Mouse (Mus musculus) CH12.LX (cell line): ENCODE data around the gene St6galnac6. TPM values are rescaled to one million over a fixed set of nuclear protein-coding genes. Genes with fewer than 3 reads are reported as not detected.

Experiments
- DNase-seq: peaks from one replicate; pipeline ENCODE4 v3.0.0-alpha.2; 2013; ENCODE audit errors: extremely low read depth
- H3K27ac ChIP-seq: 2 replicates; pipeline ENCODE4 v1.5.1; 2012; ENCODE audit warnings: low read depth, mild to moderate bottlenecking, control low read depth, moderate library complexity; ENCODE audit not compliant: insufficient read depth
- H3K27me3 ChIP-seq: replicated peaks from 2 replicates; pipeline ENCODE3; 2012; ENCODE audit warnings: inconsistent platforms
- H3K36me3 ChIP-seq, 2 experiments: replicated peaks in 1 of 2; 2 replicates each; pipeline versions ENCODE3 to v1.6.1; 2012; ENCODE audit warnings: inconsistent platforms in 1 of 2, low read length in 1 of 2, mild to moderate bottlenecking in 1 of 2, mixed read lengths in 1 of 2, moderate library complexity in 1 of 2; ENCODE audit not compliant: control insufficient read depth in 1 of 2, insufficient read depth in 1 of 2
- H3K4me1 ChIP-seq, 2 experiments: 2 replicates each; pipeline ENCODE4 v1.6.1; 2012; ENCODE audit warnings: inconsistent platforms in 1 of 2, moderate library complexity in 1 of 2; ENCODE audit not compliant: insufficient read depth in 2 of 2, control insufficient read depth in 1 of 2
- H3K4me2 ChIP-seq: 2 replicates; pipeline ENCODE4 v1.6.1; 2012; ENCODE audit warnings: low read depth, mild to moderate bottlenecking, control low read depth; ENCODE audit not compliant: poor library complexity, insufficient read depth, severe bottlenecking
- H3K4me3 ChIP-seq, 3 experiments: fragments of 150-350 bp in 1 of 3; sonication (generic) in 1 of 3; replicated peaks in 1 of 3; 2 replicates each; pipeline versions ENCODE3 to v1.5.1; 2011 to 2012; ENCODE audit warnings: low read depth in 2 of 3, low read length in 2 of 3, mild to moderate bottlenecking in 2 of 3, moderate library complexity in 2 of 3, control low read depth in 1 of 3, improper control_type of control experiment in 1 of 3, inconsistent platforms in 1 of 3, mixed read lengths in 1 of 3; ENCODE audit not compliant: poor library complexity in 1 of 3
- H3K79me2 ChIP-seq: replicated peaks from 2 replicates; pipeline ENCODE4 v1.6.1; 2012; ENCODE audit warnings: mild to moderate bottlenecking, moderate library complexity; ENCODE audit not compliant: control insufficient read depth, poor library complexity, insufficient read depth, severe bottlenecking; ENCODE audit errors: extremely low read depth
- H3K9ac ChIP-seq: 2 replicates; pipeline ENCODE4 v1.6.1; 2012; ENCODE audit warnings: low read depth, mild to moderate bottlenecking, control low read depth, moderate library complexity; ENCODE audit not compliant: insufficient read depth
- H3K9me3 ChIP-seq: replicated peaks from 2 replicates; pipeline ENCODE3; 2012; ENCODE audit warnings: low read length, inconsistent platforms, mixed read lengths
- BHLHE40 ChIP-seq: IDR thresholded peaks from 2 replicates; pipeline ENCODE4 v1.6.1; 2011; ENCODE audit warnings: mild to moderate bottlenecking, low read depth, low read length, improper control_type of control experiment
- CHD2 ChIP-seq: IDR thresholded peaks from 2 replicates; pipeline ENCODE4 v1.6.1; 2011; ENCODE audit warnings: low read length, improper control_type of control experiment
- CTCF ChIP-seq, 2 experiments: IDR thresholded peaks in 1 of 2; conservative IDR thresholded peaks in 1 of 2; 2 replicates each; pipeline ENCODE4 v1.5.1; 2011 to 2012; ENCODE audit warnings: low read depth in 2 of 2, low read length in 2 of 2, improper control_type of control experiment in 1 of 2, inconsistent platforms in 1 of 2, mild to moderate bottlenecking in 1 of 2, moderate library complexity in 1 of 2
- E2F4 ChIP-seq: IDR thresholded peaks from 2 replicates; pipeline ENCODE4 v1.6.1; 2011; ENCODE audit warnings: low read depth, low read length, improper control_type of control experiment; ENCODE audit not compliant: insufficient replicate concordance
- ELF1 ChIP-seq: IDR thresholded peaks from 2 replicates; pipeline ENCODE4 v1.6.1; 2014; ENCODE audit warnings: low read depth, mild to moderate bottlenecking, inconsistent platforms, low read length, improper control_type of control experiment
- ETS1 ChIP-seq: conservative IDR thresholded peaks from 2 replicates; pipeline ENCODE4 v1.6.1; 2012; ENCODE audit warnings: low read depth, mild to moderate bottlenecking, inconsistent platforms, low read length, improper control_type of control experiment, moderate library complexity
- GABPA ChIP-seq: IDR thresholded peaks from 2 replicates; pipeline ENCODE4 v1.6.1; 2012; ENCODE audit warnings: low read depth, low read length, improper control_type of control experiment, inconsistent platforms; ENCODE audit not compliant: insufficient replicate concordance
- HCFC1 ChIP-seq: IDR thresholded peaks from 2 replicates; pipeline ENCODE4 v1.6.1; 2012; ENCODE audit warnings: low read depth, mild to moderate bottlenecking, inconsistent platforms, low read length, improper control_type of control experiment
- IRF4 ChIP-seq: IDR thresholded peaks from 2 replicates; pipeline ENCODE4 v1.6.1; 2014; ENCODE audit warnings: low read depth, mild to moderate bottlenecking, inconsistent platforms, low read length, improper control_type of control experiment
- KAT2A ChIP-seq: IDR thresholded peaks from 2 replicates; pipeline ENCODE4 v1.6.1; 2012; ENCODE audit warnings: low read length, improper control_type of control experiment, inconsistent platforms; ENCODE audit not compliant: insufficient replicate concordance
- MAFK ChIP-seq: IDR thresholded peaks from 2 replicates; pipeline ENCODE4 v1.6.1; 2011; ENCODE audit warnings: low read length, improper control_type of control experiment; ENCODE audit not compliant: insufficient replicate concordance
- MAX ChIP-seq: IDR thresholded peaks from 2 replicates; pipeline ENCODE4 v1.6.1; 2011; ENCODE audit warnings: low read length, improper control_type of control experiment
- MAZ ChIP-seq: IDR thresholded peaks from 2 replicates; pipeline ENCODE4 v1.6.1; 2012; ENCODE audit warnings: low read depth, mild to moderate bottlenecking, inconsistent platforms, low read length, improper control_type of control experiment, moderate library complexity
- MEF2A ChIP-seq: IDR thresholded peaks from 2 replicates; pipeline ENCODE4 v1.6.1; 2014; ENCODE audit warnings: low read depth, mild to moderate bottlenecking, inconsistent platforms, low read length, improper control_type of control experiment, borderline replicate concordance
- MXI1 ChIP-seq: IDR thresholded peaks from 2 replicates; pipeline ENCODE4 v1.6.1; 2011; ENCODE audit warnings: mild to moderate bottlenecking, low read depth, low read length, improper control_type of control experiment
- NELFE ChIP-seq: IDR thresholded peaks from 2 replicates; pipeline ENCODE4 v1.6.1; 2011; ENCODE audit warnings: low read depth, low read length, improper control_type of control experiment
- NRF1 ChIP-seq: IDR thresholded peaks from 2 replicates; pipeline ENCODE4 v1.6.1; 2014; ENCODE audit warnings: low read depth, mild to moderate bottlenecking, inconsistent platforms, low read length, improper control_type of control experiment, moderate library complexity
- PAX5 ChIP-seq: IDR thresholded peaks from 2 replicates; pipeline ENCODE4 v1.6.1; 2012; ENCODE audit warnings: low read length, inconsistent platforms, mixed read lengths
- POLR2A ChIP-seq: IDR thresholded peaks from 2 replicates; pipeline ENCODE4 v1.6.1; 2011; ENCODE audit warnings: low read depth, mild to moderate bottlenecking, improper control_type of control experiment, low read length
- POLR2AphosphoS2 ChIP-seq: IDR thresholded peaks from 2 replicates; pipeline ENCODE4 v1.6.1; 2011; ENCODE audit warnings: low read depth, low read length, improper control_type of control experiment
- RCOR1 ChIP-seq: conservative IDR thresholded peaks from 2 replicates; pipeline ENCODE4 v1.6.1; 2012; ENCODE audit warnings: low read depth, mild to moderate bottlenecking, inconsistent platforms, low read length, improper control_type of control experiment
- SIN3A ChIP-seq: IDR thresholded peaks from 2 replicates; pipeline ENCODE4 v1.6.1; 2012; ENCODE audit warnings: low read length, improper control_type of control experiment, inconsistent platforms
- TBP ChIP-seq: conservative IDR thresholded peaks from 2 replicates; pipeline ENCODE4 v1.6.1; 2011; ENCODE audit warnings: low read depth, low read length, improper control_type of control experiment
- TCF12 ChIP-seq: IDR thresholded peaks from 2 replicates; pipeline ENCODE4 v1.6.1; 2014; ENCODE audit warnings: low read depth, mild to moderate bottlenecking, inconsistent platforms, low read length, improper control_type of control experiment
- ZMIZ1 ChIP-seq: IDR thresholded peaks from 2 replicates; pipeline ENCODE4 v1.6.1; 2012; ENCODE audit warnings: low read depth, mild to moderate bottlenecking, inconsistent platforms, low read length, improper control_type of control experiment
- dilution Hi-C: fragments of 300-500 bp; cut with MboI; formaldehyde crosslinking; loops from 2 replicates; pipeline ENCODE4 v1.14.3; 2020; ENCODE audit warnings: low sequenced_read_pairs; ENCODE audit not compliant: extremely low pct_unique_long_range_greater_than_20kb, extremely low pct_ligation_motif_present
- in situ Hi-C: fragments of 300-500 bp; cut with MboI; formaldehyde crosslinking; loops from 3 replicates; pipeline ENCODE4 v1.14.3; 2019; ENCODE audit warnings: low sequenced_read_pairs, low pct_ligation_motif_present, low pct_unique_long_range_greater_than_20kb, mixed read lengths
- polyA plus RNA-seq: library from polyadenylated mRNA; unstranded; fragments of >175 nt; gene quantifications from 2 replicates; pipeline ENCODE4 v1.2.1, GENCODE M21; 2012; ENCODE audit warnings: low read depth; ENCODE audit not compliant: insufficient read length
- total RNA-seq, 2 experiments: library from RNA; depleted of rRNA; stranded (reverse); fragments of 300-350 nt in 1 of 2; fragments of >200 nt in 1 of 2; gene quantifications; 2 replicates each; pipeline ENCODE4 v1.2.3; 2012 to 2014

The St6galnac6 gene
- total and polyA plus RNA-seq, 3 experiments, result 12.9 to 13.9 (median 13.3) TPM

- TF ChIP-seq MXI1, result 0 out of 2 replicates have a peak, but pooled peaks have one; percentile 32
- no peak for TF ChIP-seq CHD2
- TF ChIP-seq ZMIZ1, result no peak; the same call in 1 of the 2 replicates
- TF ChIP-seq BHLHE40, result peak; percentile 8; the same call in 1 of the 2 replicates
- no peak for TF ChIP-seq KAT2A
- peak; percentile 34; the same call in 1 of the 2 replicates for TF ChIP-seq ETS1
- 0 out of 2 replicates have a peak, but pooled peaks have one; percentile 19 for TF ChIP-seq SIN3A
- 0 out of 2 replicates have a peak, but pooled peaks have one; percentile 24 for TF ChIP-seq TBP
- TF ChIP-seq POLR2A, result peak; percentile 59
- Histone ChIP-seq H3K27me3 (no peaks in the 10 kb centered on the region), H3K27ac (peak overlapping the region; percentile 61), H3K79me2 (0 out of 2 replicates have a peak, but pooled peaks cover 2% of the 10 kb centered on the region), H3K9ac (peak overlapping the region; percentile 88), H3K36me3 (peaks cover 0 to 16% of the 10 kb centered on the region in 2 experiments), H3K4me1 (peaks cover 11 to 43% of the 10 kb centered on the region in 2 experiments), H3K4me3 (peak overlapping the region; percentile 85 to 88 (median 87)), H3K4me2 (peak overlapping the region; percentile 85), H3K9me3 (no peaks in the 10 kb centered on the region)
- in situ Hi-C loops (no loop called here), dilution Hi-C loops (no loop called here)
- DNase-seq, result peak; percentile 83
Observed at GRCm38 (mm10) chr2:32607262-32607947, 7.9 kb downstream of the St6galnac6 start.

DNA sequence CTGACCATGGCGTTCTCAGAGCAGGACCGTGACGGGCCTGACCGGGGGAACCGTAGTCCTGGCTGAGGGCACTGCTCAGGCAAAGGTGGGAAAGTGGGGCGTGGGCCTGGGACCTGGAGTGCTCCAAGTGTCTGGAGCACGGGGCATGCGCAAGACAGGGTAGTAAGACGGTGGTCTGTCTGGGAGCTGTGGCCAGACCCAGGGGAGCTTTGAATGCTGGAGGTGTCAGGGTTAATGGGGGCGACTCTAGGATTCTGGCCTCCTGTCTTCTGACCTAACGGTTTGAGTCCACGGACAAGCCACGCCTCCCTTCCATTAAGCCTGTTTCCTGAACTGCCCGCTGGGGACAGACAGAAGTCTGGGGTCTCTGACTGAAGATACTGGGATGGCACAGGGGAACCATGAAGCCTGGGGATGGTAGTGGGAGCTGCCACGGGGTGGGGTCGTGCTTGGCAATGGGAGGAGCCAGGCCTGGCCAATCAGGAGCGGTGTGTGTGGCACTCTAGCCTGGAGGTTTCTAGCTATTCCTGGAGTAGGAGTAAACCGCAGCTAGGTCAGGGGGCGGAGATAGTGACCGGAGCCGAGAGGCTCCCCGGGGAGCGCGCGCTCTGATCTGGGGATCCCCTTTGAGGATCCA, 8.8 kb downstream of the St6galnac6 start:
- Histone ChIP-seq H3K9me3 (no peaks in the 10 kb centered on the region), H3K9ac (peak overlapping the region; percentile 66; the same call in 1 of the 2 replicates), H3K4me1 (peaks cover 11 to 39% of the 10 kb centered on the region in 2 experiments), H3K4me2 (peak overlapping the region; percentile 85), H3K27ac (peak overlapping the region; percentile 91), H3K79me2 (0 out of 2 replicates have a peak, but pooled peaks cover 2% of the 10 kb centered on the region), H3K36me3 (peaks cover 4 to 23% of the 10 kb centered on the region in 2 experiments), H3K27me3 (no peaks in the 10 kb centered on the region), H3K4me3 (peak overlapping the region; percentile 85 to 88 (median 87))
- dilution Hi-C loops, result no loop called here
- in situ Hi-C loops, result no loop called here
- peak; percentile 87 for DNase-seq
- peak; percentile 56; the same call in 1 of the 2 replicates for TF ChIP-seq E2F4
- no peak for TF ChIP-seq MAFK
- TF ChIP-seq NRF1, result peak; percentile 74
- 0 out of 2 replicates have a peak, but pooled peaks have one; percentile 28 for TF ChIP-seq ELF1
- TF ChIP-seq ZMIZ1, result no peak
- TF ChIP-seq MXI1, result peak; percentile 70
- TF ChIP-seq CHD2, result no peak; the same call in none of the 2 replicates
- TF ChIP-seq POLR2A, result peak; percentile 34; the same call in 1 of the 2 replicates
- TF ChIP-seq IRF4, result peak; percentile 63
- TF ChIP-seq TBP, result no peak
- TF ChIP-seq MEF2A, result peak; percentile 95
- 0 out of 2 replicates have a peak, but pooled peaks have one; percentile 6 for TF ChIP-seq NELFE
- no peak; the same call in 1 of the 2 replicates for TF ChIP-seq MAZ
- peak; percentile 41; the same call in 1 of the 2 replicates for TF ChIP-seq MAX
- 0 out of 2 replicates have a peak, but pooled peaks have one; percentile 52 for TF ChIP-seq RCOR1
- 0 out of 2 replicates have a peak, but pooled peaks have one; percentile 19 for TF ChIP-seq POLR2AphosphoS2
- no peak for TF ChIP-seq PAX5
- TF ChIP-seq GABPA, result no peak
- TF ChIP-seq TCF12, result peak; percentile 42; the same call in 1 of the 2 replicates
- TF ChIP-seq SIN3A, result peak; percentile 75
- TF ChIP-seq HCFC1, result no peak; the same call in 1 of the 2 replicates
- TF ChIP-seq CTCF (conservative IDR thresholded peaks at IDR 0.05 in 1 of 2, IDR thresholded peaks at IDR 0.05 in 1 of 2; ENCODE audit: low read depth in 2 of 2, low read length in 2 of 2), result peak in 1 of 2 experiments; percentile 0; a peak in 1 of 4 replicates
- peak; percentile 73; the same call in 1 of the 2 replicates for TF ChIP-seq ETS1
